ENCODE assay signal across 13 mouse cellular contexts in genomic region chr14:32166840-32167239, GRCm38 (mm10). TPM values are rescaled to one million over a fixed set of nuclear protein-coding genes. Genes with fewer than 3 reads are reported as not detected.
DNase-seq lines count a peak whose midpoint lies in the region; ATAC-seq lines count a peak whose summit lies in the region.
"Had no signal": no experiment of that assay in that cellular context is flagged by ENCODE, and none has a peak within 500 bp of the region (broad histone marks: within the 10 kb centered on the region; RNA-seq: fewer than 3 reads in every experiment).

No protein-coding gene starts in this region.

- H3K9me3 ChIP-seq in kidney, embryonic 15.5 days (replicated peaks), result no peaks in the 10 kb centered on the region
- H3K9me3 ChIP-seq in liver, embryonic 11.5 days (ENCODE audit: control insufficient read depth, low read length), result no peaks in the 10 kb centered on the region

- no peak for DNase-seq in kidney, adult 18-20 months
- no peak for DNase-seq in liver, embryonic 11.5 days (ENCODE audit: low spot score)
- DNase-seq in lung, postnatal 25 days (ENCODE audit: low spot score), result peak; percentile 70
- no peak for DNase-seq in left cerebral cortex, adult 11 months (ENCODE audit: low spot score)
- DNase-seq in gastrocnemius, adult 18-20 months (ENCODE audit: low spot score), result no peak
- DNase-seq: adrenal gland, adult 8-10 months; cerebellum, adult 9-11 months; gastrocnemius, postnatal 14 days; thymus, postnatal 36 days had no signal

- no peak overlapping the region for H3K4me2 ChIP-seq in kidney, embryonic 15.5 days
- H3K4me2 ChIP-seq in liver, embryonic 11.5 days, result peak overlapping the region; percentile 91

- peak overlapping the region; percentile 50; the same call in 1 of the 2 replicates for H3K4me3 ChIP-seq in kidney, embryonic 15.5 days (replicated peaks)
- H3K4me3 ChIP-seq in brown adipose tissue, adult 24 weeks (ENCODE audit: insufficient read depth, low read depth, low read length), result no peak overlapping the region
- H3K4me3 ChIP-seq in liver, embryonic 11.5 days (ENCODE audit: low read depth, low read length), result peak overlapping the region; percentile 52

- no peak overlapping the region for H3K9ac ChIP-seq in kidney, embryonic 15.5 days
- H3K9ac ChIP-seq in liver, embryonic 11.5 days (ENCODE audit: low read depth, low read length), result peak overlapping the region; percentile 49

- no peaks in the 10 kb centered on the region for H3K27me3 ChIP-seq in kidney, embryonic 15.5 days
- no peaks in the 10 kb centered on the region for H3K27me3 ChIP-seq in liver, embryonic 11.5 days (replicated peaks; ENCODE audit: control insufficient read depth, insufficient read depth, low read length)

- H3K4me1 ChIP-seq in kidney, embryonic 15.5 days, result peaks cover 26% of the 10 kb centered on the region
- H3K4me1 ChIP-seq in brown adipose tissue, adult 24 weeks (ENCODE audit: control insufficient read depth, insufficient read depth, insufficient read length, low read length), result peaks cover 21% of the 10 kb centered on the region
- H3K4me1 ChIP-seq in liver, embryonic 11.5 days (replicated peaks; ENCODE audit: control insufficient read depth, insufficient read depth, low read length), result peaks cover 68% of the 10 kb centered on the region

- WGBS in kidney, embryonic 15.5 days, result 63% methylated on average over 1 of the region's 1 CpGs
- 37% methylated on average over 1 of the region's 1 CpGs for WGBS in liver, embryonic 11.5 days

- H3K27ac ChIP-seq in kidney, embryonic 15.5 days, result no peak overlapping the region
- H3K27ac ChIP-seq in brown adipose tissue, adult 24 weeks (replicated peaks; ENCODE audit: low read depth, low read length), result 0 out of 2 replicates have a peak overlapping the region, but pooled peaks have one; percentile 30
- H3K27ac ChIP-seq in liver, embryonic 11.5 days (ENCODE audit: low read depth, low read length), result peak overlapping the region; percentile 95

- ATAC-seq in kidney, embryonic 15.5 days (replicated peaks; ENCODE audit: low FRiP score), result no peak
- no peak for ATAC-seq in liver, embryonic 11.5 days (replicated peaks; ENCODE audit: low FRiP score)
- ATAC-seq: midbrain, embryonic 16.5 days had no signal

- peaks cover 8% of the 10 kb centered on the region for H3K36me3 ChIP-seq in kidney, embryonic 15.5 days
- peaks cover 6% of the 10 kb centered on the region; the same call in 1 of the 2 replicates for H3K36me3 ChIP-seq in liver, embryonic 11.5 days (ENCODE audit: control insufficient read depth, insufficient read depth, low read length)

RNA-seq across cellular contexts. Expression of gene Ncoa4, which starts 7.2 kb away (rescaled TPM):
- 107 and 110 TPM in 2 replicates for polyA plus RNA-seq in kidney, embryonic 15.5 days (2015; fragmentation: Nextera tagmentation; extraction: Ambion mirVana)
- polyA plus RNA-seq in brown adipose tissue, adult 24 weeks (2012; ENCODE audit: insufficient read depth, insufficient read length, missing spikeins), result 117 and 123 TPM in 2 replicates
- 172 and 197 TPM in 2 replicates for polyA plus RNA-seq in liver, embryonic 11.5 days (2014; fragmentation: Nextera tagmentation; extraction: Ambion mirVana)
- total RNA-seq in gastrocnemius, adult 18-20 months (2021), result 10 to 100 TPM; 65.2 to 76.7 TPM

RNA-seq across cellular contexts. Expression of gene Msmb, which starts 25.0 kb away (rescaled TPM):
- polyA plus RNA-seq in kidney, embryonic 15.5 days (2015; fragmentation: Nextera tagmentation; extraction: Ambion mirVana), result not detected in 2 replicates
- not detected in 2 replicates for polyA plus RNA-seq in brown adipose tissue, adult 24 weeks (2012; ENCODE audit: insufficient read depth, insufficient read length, missing spikeins)
- polyA plus RNA-seq in liver, embryonic 11.5 days (2014; fragmentation: Nextera tagmentation; extraction: Ambion mirVana), result 0.38 TPM in 1 of 2 replicates, not detected in the other
- total RNA-seq in gastrocnemius, adult 18-20 months (2021), result not detected
- total RNA-seq: adrenal gland, adult 8-10 months; gastrocnemius, postnatal 14 days; left cerebral cortex, postnatal 14 days had no signal
- polyA plus RNA-seq: midbrain, embryonic 16.5 days had no signal

RNA-seq across cellular contexts. Expression of gene Timm23, which starts 34.9 kb away (rescaled TPM):
- polyA plus RNA-seq in kidney, embryonic 15.5 days (2015; fragmentation: Nextera tagmentation; extraction: Ambion mirVana), result 300 and 306 TPM in 2 replicates
- polyA plus RNA-seq in brown adipose tissue, adult 24 weeks (2012; ENCODE audit: insufficient read depth, insufficient read length, missing spikeins), result 326 TPM in 2 replicates
- 425 and 431 TPM in 2 replicates for polyA plus RNA-seq in liver, embryonic 11.5 days (2014; fragmentation: Nextera tagmentation; extraction: Ambion mirVana)
- total RNA-seq in gastrocnemius, adult 18-20 months (2021), result 100 to 1,000 TPM; 229 TPM

RNA-seq across cellular contexts. Expression of gene Parg, which starts 34.9 kb away (rescaled TPM):
- polyA plus RNA-seq in kidney, embryonic 15.5 days (2015; fragmentation: Nextera tagmentation; extraction: Ambion mirVana), result 46.2 and 48.1 TPM in 2 replicates
- polyA plus RNA-seq in brown adipose tissue, adult 24 weeks (2012; ENCODE audit: insufficient read depth, insufficient read length, missing spikeins), result 14.4 and 20.3 TPM in 2 replicates
- 37.2 and 41.3 TPM in 2 replicates for polyA plus RNA-seq in liver, embryonic 11.5 days (2014; fragmentation: Nextera tagmentation; extraction: Ambion mirVana)
- 10 to 100 TPM; 25.3 to 28.9 TPM for total RNA-seq in gastrocnemius, adult 18-20 months (2021)
